11 mouse cellular contexts compared by ENCODE assay signal in genomic region chr3:68975533-68976490, GRCm38 (mm10). TPM values are rescaled to one million over a fixed set of nuclear protein-coding genes. Genes with fewer than 3 reads are reported as not detected.
A peak's percentile ranks its signal among the peaks of the same experiment; 100 is the strongest.
DNase-seq lines count a peak whose midpoint lies in the region; ATAC-seq and TF ChIP-seq lines count a peak whose summit lies in the region.
"Had no signal": no experiment of that assay in that cellular context is flagged by ENCODE, and none has a peak within 500 bp of the region (broad histone marks: within the 10 kb centered on the region; RNA-seq: fewer than 3 reads in every experiment).

No protein-coding gene starts in this region.

- TF ChIP-seq POLR2A in bone marrow, adult 2 months (IDR thresholded peaks at IDR 0.05; ENCODE audit: borderline replicate concordance, control insufficient read depth, low read depth, low read length), result no peak
- TF ChIP-seq POLR2A in cerebellum, adult 2 months (IDR thresholded peaks at IDR 0.05; ENCODE audit: borderline replicate concordance, insufficient read depth, low read length), result no peak

- peak overlapping the region; percentile 73 for H3K27ac ChIP-seq in heart, embryonic 16.5 days (ENCODE audit: low read length)
- peak overlapping the region; percentile 5 for H3K27ac ChIP-seq in bone marrow, adult 2 months (ENCODE audit: control insufficient read depth, insufficient read depth, low read depth, low read length, poor library complexity)
- H3K27ac ChIP-seq in liver, embryonic 15.5 days (replicated peaks), result peak overlapping the region; percentile 79
- no peak overlapping the region for H3K27ac ChIP-seq in hindbrain, embryonic 14.5 days
- no peak overlapping the region for H3K27ac ChIP-seq in cerebellum, adult 2 months (ENCODE audit: insufficient read depth, low read length)
- H3K27ac ChIP-seq: neural tube, embryonic 12.5 days had no signal

- H3K36me3 ChIP-seq in heart, embryonic 16.5 days (ENCODE audit: control insufficient read depth, insufficient read depth), result peaks cover 4% of the 10 kb centered on the region; the same call in 1 of the 2 replicates
- H3K36me3 ChIP-seq in erythroblast, embryonic 14.5 days (ENCODE audit: control insufficient read depth), result peaks cover 82% of the 10 kb centered on the region
- H3K36me3 ChIP-seq in liver, embryonic 15.5 days (replicated peaks), result peaks cover 12% of the 10 kb centered on the region; the same call in 1 of the 2 replicates
- H3K36me3 ChIP-seq in hindbrain, embryonic 14.5 days (replicated peaks; ENCODE audit: control insufficient read depth, insufficient read depth), result no peaks in the 10 kb centered on the region
- H3K36me3 ChIP-seq: neural tube, embryonic 12.5 days had no signal

- WGBS in heart, embryonic 16.5 days, result 64% methylated on average over 9 of the region's 9 CpGs
- 32% methylated on average over 9 of the region's 9 CpGs for WGBS in bone marrow, adult 2 months
- WGBS in liver, embryonic 15.5 days (ENCODE audit: insufficient replicate concordance), result 18% methylated on average over 9 of the region's 9 CpGs
- 74% methylated on average over 9 of the region's 9 CpGs for WGBS in hindbrain, embryonic 14.5 days
- 74% methylated on average over 9 of the region's 9 CpGs for whole genome bisulfite sequencing in cerebellum, adult 2 months

- no peak; the same call in 1 of the 2 replicates for ATAC-seq in heart, embryonic 16.5 days (replicated peaks; ENCODE audit: extremely low read depth, insufficient read depth, low FRiP score)
- ATAC-seq in liver, embryonic 15.5 days (ENCODE audit: insufficient read depth), result peak; percentile 93
- ATAC-seq in hindbrain, embryonic 14.5 days (ENCODE audit: low FRiP score), result no peak

- no peaks in the 10 kb centered on the region for H3K9me3 ChIP-seq in heart, embryonic 16.5 days (replicated peaks; ENCODE audit: control insufficient read depth, low read length)
- H3K9me3 ChIP-seq in erythroblast, embryonic 14.5 days (ENCODE audit: control insufficient read depth, low read length), result no peaks in the 10 kb centered on the region
- no peaks in the 10 kb centered on the region for H3K9me3 ChIP-seq in liver, embryonic 15.5 days (replicated peaks)
- no peaks in the 10 kb centered on the region for H3K9me3 ChIP-seq in hindbrain, embryonic 14.5 days (ENCODE audit: control insufficient read depth, low read length)
- H3K9me3 ChIP-seq: G1E; neural tube, embryonic 12.5 days had no signal

- no peak for DNase-seq in heart, adult 9 months (ENCODE audit: low spot score in 2 of 2)
- DNase-seq in left cerebral cortex, adult 18-20 months (ENCODE audit: low spot score in 2 of 2), result no peak
- DNase-seq in hindbrain, embryonic 14.5 days (ENCODE audit: low spot score), result no peak
- DNase-seq in cerebellum, adult 2 months, result no peak
- DNase-seq: right cerebral cortex, postnatal 4 days had no signal

- TF ChIP-seq CTCF in bone marrow, adult 2 months (IDR thresholded peaks at IDR 0.05; ENCODE audit: control insufficient read depth, insufficient read depth, low read length), result no peak
- TF ChIP-seq CTCF in cerebellum, adult 2 months (IDR thresholded peaks at IDR 0.05; ENCODE audit: borderline replicate concordance, insufficient read depth, low read depth, low read length), result no peak

- no peak overlapping the region; the same call in 1 of the 2 replicates for H3K9ac ChIP-seq in heart, embryonic 16.5 days (ENCODE audit: low read length)
- H3K9ac ChIP-seq in liver, embryonic 15.5 days, result 0 out of 2 replicates have a peak overlapping the region, but pooled peaks have one; percentile 3
- no peak overlapping the region for H3K9ac ChIP-seq in hindbrain, embryonic 14.5 days
- H3K9ac ChIP-seq: neural tube, embryonic 12.5 days had no signal

- no peak overlapping the region for H3K4me3 ChIP-seq in heart, embryonic 16.5 days (ENCODE audit: low read length)
- H3K4me3 ChIP-seq in bone marrow, adult 2 months (replicated peaks; ENCODE audit: control insufficient read depth, low read depth, low read length), result no peak overlapping the region
- peak overlapping the region; percentile 38 for H3K4me3 ChIP-seq in erythroblast, embryonic 14.5 days (replicated peaks)
- 0 out of 2 replicates have a peak overlapping the region, but pooled peaks have one; percentile 7 for H3K4me3 ChIP-seq in liver, embryonic 15.5 days (replicated peaks)
- H3K4me3 ChIP-seq in hindbrain, embryonic 14.5 days (replicated peaks; ENCODE audit: low read length), result no peak overlapping the region
- no peak overlapping the region for H3K4me3 ChIP-seq in cerebellum, adult 2 months (replicated peaks; ENCODE audit: insufficient read depth, low read depth, low read length)
- H3K4me3 ChIP-seq: neural tube, embryonic 12.5 days had no signal

- no peak overlapping the region for H3K4me2 ChIP-seq in heart, embryonic 16.5 days (ENCODE audit: low read depth, low read length)
- peak overlapping the region; percentile 46 for H3K4me2 ChIP-seq in liver, embryonic 15.5 days
- no peak overlapping the region for H3K4me2 ChIP-seq in hindbrain, embryonic 14.5 days (replicated peaks)
- H3K4me2 ChIP-seq: neural tube, embryonic 12.5 days had no signal

- no peaks in the 10 kb centered on the region for H3K27me3 ChIP-seq in heart, embryonic 16.5 days (ENCODE audit: control insufficient read depth, insufficient read depth, low read length)
- no peaks in the 10 kb centered on the region for H3K27me3 ChIP-seq in erythroblast, embryonic 14.5 days (ENCODE audit: control insufficient read depth)
- H3K27me3 ChIP-seq in liver, embryonic 15.5 days, result no peaks in the 10 kb centered on the region
- H3K27me3 ChIP-seq in hindbrain, embryonic 14.5 days (ENCODE audit: control insufficient read depth, insufficient read depth, low read length), result no peaks in the 10 kb centered on the region
- no peaks in the 10 kb centered on the region for H3K27me3 ChIP-seq in cerebellum, adult 2 months (ENCODE audit: control insufficient read depth, insufficient read depth, low read length)
- H3K27me3 ChIP-seq: neural tube, embryonic 12.5 days had no signal

- H3K4me1 ChIP-seq in heart, embryonic 16.5 days (ENCODE audit: control insufficient read depth, insufficient read depth, low read length), result peaks cover 23% of the 10 kb centered on the region
- peaks cover 3% of the 10 kb centered on the region for H3K4me1 ChIP-seq in bone marrow, adult 2 months (ENCODE audit: control insufficient read depth, insufficient read depth, low read length)
- peaks cover 61% of the 10 kb centered on the region for H3K4me1 ChIP-seq in erythroblast, embryonic 14.5 days (ENCODE audit: control insufficient read depth)
- H3K4me1 ChIP-seq in liver, embryonic 15.5 days (replicated peaks), result peaks cover 55% of the 10 kb centered on the region
- no peaks in the 10 kb centered on the region for H3K4me1 ChIP-seq in hindbrain, embryonic 14.5 days (replicated peaks; ENCODE audit: control insufficient read depth, insufficient read depth, low read length)
- H3K4me1 ChIP-seq in cerebellum, adult 2 months (ENCODE audit: control insufficient read depth, insufficient read depth, low read length), result no peaks in the 10 kb centered on the region
- H3K4me1 ChIP-seq: neural tube, embryonic 12.5 days had no signal

RNA-seq across cellular contexts. Expression of gene Ift80, which starts 28.6 kb away (rescaled TPM):
- polyA plus RNA-seq in heart, embryonic 16.5 days (2015; fragmentation: Nextera tagmentation; extraction: Ambion mirVana), result 9.5 and 13.4 TPM in 2 replicates
- polyA plus RNA-seq in bone marrow, adult 2 months (2011; ENCODE audit: insufficient read depth, insufficient read length, low replicate concordance, missing spikeins), result 16.5 and 17.3 TPM in 2 replicates
- polyA plus RNA-seq in erythroblast, embryonic 14.5 days (2012), result 0.20 and 0.41 TPM in 2 replicates
- 5.6 and 6.0 TPM in 2 replicates for polyA plus RNA-seq in liver, embryonic 15.5 days (2015; fragmentation: Nextera tagmentation; extraction: Ambion mirVana)
- total RNA-seq in left cerebral cortex, adult 18-20 months (2021), result 10 to 100 TPM; 21.3 to 25.4 TPM
- 8.7 and 11.9 TPM in 2 replicates for polyA plus RNA-seq in hindbrain, embryonic 14.5 days (2014; fragmentation: Nextera tagmentation; extraction: Ambion mirVana)
- 21.1 and 24.3 TPM in 2 replicates for polyA plus RNA-seq in cerebellum, adult 2 months (2012; rRNA removed)

RNA-seq across cellular contexts. Expression of gene Smc4, which starts 28.7 kb away (rescaled TPM):
- 154 and 180 TPM in 2 replicates for polyA plus RNA-seq in heart, embryonic 16.5 days (2015; fragmentation: Nextera tagmentation; extraction: Ambion mirVana)
- 179 and 208 TPM in 2 replicates for polyA plus RNA-seq in bone marrow, adult 2 months (2011; ENCODE audit: insufficient read depth, insufficient read length, low replicate concordance, missing spikeins)
- 17.0 and 17.3 TPM in 2 replicates for polyA plus RNA-seq in erythroblast, embryonic 14.5 days (2012)
- 131 and 146 TPM in 2 replicates for polyA plus RNA-seq in liver, embryonic 15.5 days (2015; fragmentation: Nextera tagmentation; extraction: Ambion mirVana)
- total RNA-seq in left cerebral cortex, adult 18-20 months (2021), result 1 to 10 TPM; 3.9 to 5.1 TPM
- 30.8 and 33.9 TPM in 2 replicates for polyA plus RNA-seq in hindbrain, embryonic 14.5 days (2014; fragmentation: Nextera tagmentation; extraction: Ambion mirVana)
- 4.5 and 4.8 TPM in 2 replicates for polyA plus RNA-seq in cerebellum, adult 2 months (2012; rRNA removed)

Comparison
In these comparisons a context has a peak if more than half of its experiments do, and no peak if none do; other contexts are left out.
1. H3K27ac ChIP-seq: peak in heart, embryonic 16.5 days (single experiment), bone marrow, adult 2 months (single experiment) and liver, embryonic 15.5 days (single experiment); none in hindbrain, embryonic 14.5 days (single experiment) and cerebellum, adult 2 months (single experiment).
2. H3K4me3 ChIP-seq: peak in erythroblast, embryonic 14.5 days (single experiment) and liver, embryonic 15.5 days (single experiment); none in heart, embryonic 16.5 days (single experiment), bone marrow, adult 2 months (single experiment), hindbrain, embryonic 14.5 days (single experiment) and cerebellum, adult 2 months (single experiment).